Mouse (Mus musculus) gastrocnemius, adult 2 months (tissue): ENCODE data around the gene Med27. TPM values are rescaled to one million over a fixed set of nuclear protein-coding genes. Genes with fewer than 3 reads are reported as not detected.

Source experiments
- DNase-seq: peaks from one replicate; pipeline ENCODE4 v3.0.0; 2022
- H3K27ac ChIP-seq: fragments of 200-600 bp; 2 replicates; pipeline ENCODE4 v1.8.1; 2022; ENCODE audit warnings: mild to moderate bottlenecking
- H3K4me3 ChIP-seq: fragments of 200-600 bp; 2 replicates; pipeline ENCODE4 v1.8.1; 2022; ENCODE audit warnings: mild to moderate bottlenecking, moderate library complexity
- CTCF ChIP-seq: fragments of 200-600 bp; IDR thresholded peaks from 2 replicates; pipeline ENCODE4 v1.8.1; 2022; ENCODE audit warnings: antibody characterized with exemption, mild to moderate bottlenecking, moderate library complexity
- intact Hi-C: fragments of 180-260 bp; cut with DNase I; formaldehyde crosslinking; loops from one replicate; pipeline ENCODE4 v1.15.1; 2025
- total RNA-seq, 2 experiments: library from RNA; stranded (reverse); gene quantifications; 2 replicates each; pipeline ENCODE4 v1.2.3; 2021

Med27 gene
- total RNA-seq, 2 experiments from 2014 or later = 12.3 to 16.9 TPM

DNA sequence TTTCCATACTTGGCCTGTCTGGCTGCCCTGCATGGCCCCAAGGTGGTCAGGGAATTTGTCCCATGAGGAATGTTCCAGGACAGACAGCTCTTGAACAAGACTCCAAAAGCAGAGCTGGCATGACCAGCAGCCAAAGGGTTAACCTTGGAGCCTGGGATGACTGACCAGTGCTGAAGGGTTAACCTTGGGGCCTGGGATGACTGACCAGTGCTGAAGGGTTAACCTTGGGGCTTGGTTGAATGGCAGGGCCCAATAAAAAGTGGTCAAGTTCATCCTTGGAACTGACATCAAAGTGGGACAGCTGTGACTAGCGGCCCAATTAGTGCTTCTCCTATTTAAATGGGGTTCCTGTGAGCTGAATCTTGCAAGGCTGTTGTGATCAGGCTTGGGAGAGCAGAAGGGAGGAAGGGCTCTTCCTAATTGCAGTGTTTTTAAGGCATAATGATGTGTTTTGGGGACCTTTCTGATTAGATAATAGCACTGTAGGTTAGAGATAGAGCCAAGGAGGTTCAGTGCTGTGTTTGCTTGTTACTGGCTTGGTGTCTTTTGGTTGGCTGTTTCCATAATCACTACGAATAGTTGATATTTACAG, 97.1 kb downstream of the Med27 start:
- no peak for TF ChIP-seq CTCF
- H3K4me3 ChIP-seq = no peak overlapping the region
- intact Hi-C loops = no loop called here
- no peak for DNase-seq
- H3K27ac ChIP-seq = no peak overlapping the region

DNA sequence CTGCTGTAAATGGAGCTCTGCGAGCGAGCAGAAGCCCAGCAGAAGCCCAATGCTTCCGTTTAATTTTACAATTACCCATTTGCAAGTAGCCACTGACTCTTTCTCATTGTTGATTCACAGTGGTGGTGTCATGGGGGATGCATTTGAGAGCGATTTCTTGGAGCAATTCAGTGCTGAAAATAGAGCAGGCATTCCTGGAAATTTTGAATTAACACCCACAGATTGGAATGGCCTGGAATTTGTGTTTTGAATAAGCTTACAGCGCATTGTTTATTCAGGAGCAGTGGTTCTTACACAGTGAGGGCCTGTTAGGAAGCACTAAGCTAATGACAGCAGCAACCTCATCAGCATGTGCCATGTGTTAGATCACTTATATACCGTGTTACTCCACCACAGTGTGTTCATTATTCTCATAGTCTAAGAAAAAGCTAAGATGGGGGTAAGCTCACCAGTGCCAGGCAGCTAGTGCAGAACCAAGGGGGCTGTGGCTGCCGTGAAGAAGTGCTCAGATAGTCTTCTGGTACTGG, 101.9 kb downstream of the Med27 start:
- no peak for TF ChIP-seq CTCF
- no peak overlapping the region for H3K27ac ChIP-seq
- H3K4me3 ChIP-seq = no peak overlapping the region
- intact Hi-C loops = no loop called here
- DNase-seq = no peak

DNA sequence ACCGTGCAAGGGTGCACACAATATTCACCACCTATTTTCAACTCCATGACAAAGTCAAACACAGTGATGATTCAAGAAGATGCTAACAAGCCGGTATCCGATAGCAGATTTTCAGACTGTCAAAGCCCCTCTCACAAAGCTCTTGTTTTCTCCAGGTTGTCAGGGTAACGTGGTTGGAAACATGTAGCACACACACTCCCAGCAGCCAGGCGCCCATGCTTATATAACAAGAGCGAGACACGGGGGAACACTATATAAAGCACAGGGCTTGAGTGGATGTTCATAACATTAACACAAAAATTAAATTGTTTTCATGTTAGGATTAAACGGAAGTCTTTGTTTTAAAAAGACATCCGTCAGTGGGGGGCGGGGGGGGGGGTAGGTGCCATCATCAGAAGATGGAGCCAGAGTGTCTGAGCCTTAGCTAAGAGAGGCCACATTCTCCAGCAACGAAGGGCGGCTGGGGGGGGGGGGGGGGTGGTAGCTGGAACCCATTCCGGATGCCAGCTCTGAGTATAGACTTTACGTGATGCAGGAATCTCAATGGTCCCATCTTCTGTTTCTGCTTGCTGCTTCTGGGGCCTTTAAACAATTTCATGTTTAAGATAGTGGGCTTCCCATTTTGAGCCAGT, 104.9 kb downstream of the Med27 start:
- TF ChIP-seq CTCF = no peak
- no peak for DNase-seq
- intact Hi-C loops = no loop called here
- no peak overlapping the region for H3K4me3 ChIP-seq
- no peak overlapping the region for H3K27ac ChIP-seq

DNA sequence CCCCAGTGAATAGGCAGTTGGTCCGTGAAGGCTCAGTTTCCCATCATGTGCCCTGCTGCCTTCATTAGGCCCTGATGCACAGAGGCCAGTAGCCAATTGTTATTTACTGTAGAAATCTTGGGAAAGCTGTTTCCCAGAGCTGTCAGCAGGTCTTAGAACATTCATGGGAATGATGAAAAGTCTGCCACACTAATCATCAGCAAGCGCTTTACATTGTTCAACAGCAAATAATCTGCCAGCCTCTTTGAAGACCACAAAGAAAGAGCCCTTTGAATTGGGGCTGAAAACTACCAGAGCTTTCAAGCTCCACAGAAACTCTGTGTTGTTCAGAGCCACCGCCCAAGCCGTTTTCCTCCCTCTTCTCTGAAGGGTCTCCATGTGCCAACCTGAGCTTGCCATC, 106.8 kb downstream of the Med27 start:
- intact Hi-C loops = no loop called here
- Histone ChIP-seq H3K4me3 (no peak overlapping the region), H3K27ac (no peak overlapping the region)
- no peak for DNase-seq
- no peak for TF ChIP-seq CTCF

DNA sequence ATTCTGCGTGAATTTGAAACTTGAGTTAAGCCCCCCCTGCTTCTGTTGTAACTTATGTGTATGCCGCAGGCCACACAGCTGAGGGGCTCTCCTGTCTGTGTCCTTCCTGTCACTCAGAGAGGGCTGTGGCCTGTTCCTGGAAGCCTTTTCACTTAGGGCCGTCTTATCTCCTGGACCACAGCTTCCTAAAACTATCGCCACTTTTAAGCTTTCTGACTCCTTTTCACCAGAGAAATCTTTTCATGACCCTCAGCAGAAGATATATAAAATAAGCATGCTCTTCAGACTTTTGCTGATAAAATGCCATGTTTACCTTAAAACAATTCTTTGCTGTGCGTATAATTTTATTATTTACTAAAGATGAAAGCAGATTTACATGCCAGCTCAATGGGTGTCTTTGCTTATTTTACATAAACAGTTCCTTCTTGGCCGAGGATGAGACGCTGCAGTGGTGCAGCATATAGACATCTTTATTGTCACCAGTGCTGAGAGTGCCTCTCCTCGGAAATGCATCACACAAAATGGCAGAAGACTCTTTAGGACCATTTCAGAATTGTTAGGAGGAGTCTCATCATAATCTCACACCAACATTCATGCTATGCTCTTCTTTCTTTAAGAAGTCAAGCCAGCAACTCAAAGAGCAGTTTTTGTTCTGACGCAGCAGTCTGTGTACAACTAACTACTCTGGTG, 110.2 kb downstream of the Med27 start:
- no peak overlapping the region for H3K27ac ChIP-seq
- intact Hi-C loops = no loop called here
- no peak for DNase-seq
- no peak for TF ChIP-seq CTCF
- H3K4me3 ChIP-seq = no peak overlapping the region

DNA sequence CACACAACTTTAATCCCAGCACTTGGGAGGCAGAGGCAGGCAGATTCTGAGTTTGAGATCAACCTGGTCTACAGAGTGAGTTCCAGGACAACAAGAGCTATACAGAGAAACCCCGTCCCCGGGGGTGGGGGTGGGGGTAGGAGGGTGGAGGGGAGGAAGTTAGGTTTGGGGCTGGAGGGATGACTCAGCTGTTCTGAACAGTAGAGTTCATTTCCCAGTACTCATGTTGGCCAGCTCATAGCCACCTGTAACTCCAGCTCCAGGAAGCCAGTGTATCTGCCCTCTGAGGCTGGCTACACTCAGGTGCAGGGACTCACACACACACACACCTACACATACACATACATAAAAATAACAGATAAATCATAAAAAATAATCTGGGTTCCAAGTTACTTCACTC, 111.1 kb downstream of the Med27 start:
- intact Hi-C loops = no loop called here
- Histone ChIP-seq H3K27ac (no peak overlapping the region), H3K4me3 (no peak overlapping the region)
- no peak for TF ChIP-seq CTCF
- DNase-seq = no peak

DNA sequence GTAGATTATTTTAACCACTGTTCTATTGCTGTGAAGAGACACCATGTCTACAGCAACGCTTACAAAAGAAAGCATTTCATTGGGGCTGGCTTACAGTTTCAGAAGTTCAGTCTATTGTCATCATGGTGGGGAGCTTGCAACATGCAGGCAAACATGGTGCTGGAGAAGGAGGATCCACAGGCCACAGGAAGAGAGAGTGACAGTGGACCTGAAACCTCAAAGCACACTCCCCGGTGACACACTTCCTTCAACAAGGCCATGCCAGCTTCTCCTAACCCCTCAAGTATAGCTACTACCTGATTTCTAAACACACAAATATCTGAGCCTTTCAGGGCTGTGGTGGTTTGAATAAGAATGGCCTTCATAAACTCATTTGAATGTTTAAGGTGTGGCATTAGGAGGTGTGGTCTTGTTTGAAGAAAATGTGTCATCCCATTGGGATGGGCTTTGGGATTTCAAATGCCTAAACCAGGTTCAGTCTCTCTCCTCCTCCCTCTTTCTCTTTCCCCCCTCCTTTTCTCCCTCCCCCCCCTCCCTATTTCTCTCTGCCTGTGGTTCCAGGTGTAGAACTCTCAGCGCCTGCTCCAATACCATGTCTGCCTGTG, 111.8 kb downstream of the Med27 start:
- Histone ChIP-seq H3K27ac (no peak overlapping the region), H3K4me3 (no peak overlapping the region)
- intact Hi-C loops = no loop called here
- no peak for TF ChIP-seq CTCF
- DNase-seq = no peak

DNA sequence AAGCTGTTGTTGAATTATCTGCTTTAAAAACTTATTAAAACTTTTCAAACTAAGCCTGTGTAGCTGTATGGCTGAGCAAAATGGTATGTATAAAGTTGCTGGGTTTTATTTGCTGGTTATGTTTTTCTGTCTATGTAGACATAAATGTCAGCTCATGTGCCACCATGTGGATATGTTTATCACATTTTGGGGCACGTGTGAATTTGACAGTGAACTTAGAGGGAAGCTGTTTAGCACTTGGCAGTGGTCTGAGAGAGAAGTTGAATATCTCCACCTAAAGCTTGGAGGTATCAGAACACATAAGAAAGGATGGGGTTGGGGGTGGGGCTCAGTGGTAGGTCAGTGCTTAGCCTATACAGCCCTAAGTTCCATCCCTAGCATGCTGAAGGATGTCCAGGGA, 113.0 kb downstream of the Med27 start:
- intact Hi-C loops = no loop called here
- TF ChIP-seq CTCF = no peak
- no peak for DNase-seq
- no peak overlapping the region for H3K27ac ChIP-seq
- H3K4me3 ChIP-seq = no peak overlapping the region

DNA sequence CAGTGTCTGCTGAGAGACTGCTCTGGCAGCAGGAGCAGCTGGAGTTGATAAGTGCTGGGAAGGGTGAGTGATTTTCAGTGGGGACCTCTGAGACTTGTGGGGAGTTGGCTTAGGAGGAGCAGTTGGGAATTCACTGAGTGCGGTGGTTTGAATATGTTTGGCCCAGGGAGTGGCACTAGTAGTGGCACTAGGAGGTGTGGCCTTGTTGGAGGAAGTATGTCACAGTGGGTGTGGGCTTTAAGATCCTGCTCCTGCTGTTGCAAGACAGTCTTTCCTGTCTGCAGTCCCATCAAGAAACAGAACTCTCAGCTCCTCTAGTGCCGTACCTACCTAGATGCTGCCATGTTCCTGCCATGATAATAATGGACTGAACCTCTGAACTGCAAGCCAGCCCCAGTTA, 115.2 kb downstream of the Med27 start:
- intact Hi-C loops = no loop called here
- no peak for TF ChIP-seq CTCF
- Histone ChIP-seq H3K4me3 (no peak overlapping the region), H3K27ac (no peak overlapping the region)
- no peak for DNase-seq

DNA sequence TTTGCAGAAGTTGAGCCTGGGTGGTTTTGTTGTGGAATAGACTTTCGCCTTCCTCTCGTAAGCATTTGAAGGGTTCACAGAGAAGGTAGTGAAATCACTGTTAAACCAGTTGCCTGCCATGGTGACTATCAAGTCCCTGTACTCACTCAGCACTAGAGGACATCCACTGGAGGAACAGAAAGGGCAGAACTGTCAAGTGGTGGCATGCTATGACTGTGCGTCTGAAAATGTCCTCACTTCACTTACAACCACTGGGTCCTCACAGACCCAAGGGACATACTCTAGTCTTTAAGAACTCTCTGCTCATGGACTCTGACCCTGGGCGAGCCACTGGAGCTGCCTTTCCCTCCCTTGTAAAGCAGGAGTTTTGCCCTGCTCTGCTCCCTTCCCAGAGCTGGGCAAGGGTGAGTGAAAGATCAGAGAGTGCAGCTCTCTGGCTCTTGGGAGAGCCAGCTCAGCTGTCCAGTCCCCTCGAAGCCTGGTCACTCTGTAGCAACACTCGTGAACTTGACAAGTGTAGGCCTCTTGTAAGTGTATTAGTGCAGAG, 116.5 kb downstream of the Med27 start:
- Histone ChIP-seq H3K4me3 (no peak overlapping the region), H3K27ac (no peak overlapping the region)
- DNase-seq = no peak
- intact Hi-C loops = no loop called here
- no peak for TF ChIP-seq CTCF

DNA sequence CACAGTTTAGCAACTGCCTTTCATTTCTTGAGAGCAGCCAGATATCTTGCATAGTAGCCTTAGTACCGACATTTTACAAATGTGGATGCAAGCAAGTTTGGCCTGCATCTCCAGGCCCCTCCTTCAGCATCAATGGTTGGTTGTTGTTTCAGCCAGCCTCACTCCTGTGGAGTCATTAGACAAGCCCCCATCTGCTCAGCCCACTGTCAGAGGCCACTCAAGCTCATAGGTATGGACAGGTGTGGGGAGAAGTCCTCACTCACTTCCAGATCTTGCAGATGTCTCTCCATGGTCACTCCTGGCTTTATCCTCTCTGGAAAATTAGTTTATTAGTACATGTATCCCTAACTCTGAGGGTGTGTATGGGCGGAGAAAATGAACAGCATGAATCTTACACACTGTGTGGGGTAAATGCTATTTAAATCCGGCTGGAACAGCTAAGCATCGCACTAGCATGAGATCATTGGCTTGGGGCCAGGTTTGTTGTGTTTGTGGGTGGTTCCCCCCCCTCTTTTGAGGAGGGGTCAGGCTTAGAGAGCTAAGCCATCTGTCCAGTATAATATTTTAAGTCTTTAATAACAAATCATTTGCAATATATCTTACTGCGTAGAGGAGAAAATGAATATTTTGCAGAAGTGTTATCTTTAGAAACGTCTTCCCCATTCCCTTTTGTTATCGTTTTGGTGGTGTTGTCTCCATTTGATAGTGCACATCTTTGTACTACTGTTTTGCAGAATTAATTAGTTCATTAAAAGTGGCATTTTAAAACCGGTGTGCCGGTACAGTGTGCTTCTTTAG, 118.4 kb downstream of the Med27 start:
- intact Hi-C loops = no loop called here
- Histone ChIP-seq H3K27ac (no peak overlapping the region), H3K4me3 (no peak overlapping the region)
- no peak for TF ChIP-seq CTCF
- DNase-seq = no peak

DNA sequence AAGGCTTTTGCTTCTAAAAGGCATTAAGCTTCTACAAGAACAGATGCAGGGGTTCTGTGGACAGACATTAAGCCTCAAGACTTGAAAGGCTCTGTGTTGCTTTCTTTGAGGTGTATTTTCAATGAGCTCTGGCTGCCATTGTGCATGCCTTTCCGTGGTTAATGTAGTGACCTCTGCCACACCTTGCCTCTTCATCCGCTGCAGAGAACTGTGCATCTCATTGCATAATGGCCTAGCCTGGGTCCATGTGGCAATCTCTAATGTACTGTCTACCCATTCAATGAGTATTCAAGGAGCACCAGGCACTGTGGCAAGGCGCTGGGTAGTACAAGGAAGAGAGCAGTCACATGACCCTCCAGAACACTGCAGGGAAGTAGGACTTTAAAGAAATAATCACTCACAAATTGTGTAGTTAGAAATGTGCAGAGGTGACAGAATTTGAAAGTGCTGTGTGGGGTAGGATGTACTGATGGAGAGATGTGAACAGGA, 119.1 kb downstream of the Med27 start:
- Histone ChIP-seq H3K27ac (no peak overlapping the region), H3K4me3 (no peak overlapping the region)
- intact Hi-C loops = no loop called here
- DNase-seq = no peak
- TF ChIP-seq CTCF = no peak
